ENCODE assay signal across 8 mouse cellular contexts in genomic region chr19:17136677-17137460, GRCm38 (mm10).
DNase-seq lines count a peak whose midpoint lies in the region; ATAC-seq and TF ChIP-seq lines count a peak whose summit lies in the region.

No protein-coding gene starts in this region.

- H3K9me3 ChIP-seq in E14TG2a.4 (ENCODE audit: low read length), result no peaks in the 10 kb centered on the region
- no peaks in the 10 kb centered on the region for H3K9me3 ChIP-seq in forebrain, embryonic 13.5 days (replicated peaks)
- no peaks in the 10 kb centered on the region for H3K9me3 ChIP-seq in midbrain, embryonic 16.5 days (replicated peaks; ENCODE audit: control insufficient read depth, low read length, poor library complexity, severe bottlenecking)

- peak; percentile 95 for ATAC-seq in forebrain, embryonic 13.5 days
- peak; percentile 97 for ATAC-seq in midbrain, embryonic 16.5 days
- ATAC-seq in inflammation-experienced regulatory T-cells, adult 6 months, result no peak

- no peak overlapping the region; the same call in 1 of the 2 replicates for H3K27ac ChIP-seq in brown adipose tissue, adult 24 weeks (replicated peaks; ENCODE audit: low read depth, low read length)
- no peak overlapping the region for H3K27ac ChIP-seq in forebrain, embryonic 13.5 days
- H3K27ac ChIP-seq in midbrain, embryonic 16.5 days (ENCODE audit: low read length), result peak overlapping the region; percentile 65

- H3K4me1 ChIP-seq in E14TG2a.4 (replicated peaks; ENCODE audit: low read depth, low read length), result peaks cover 39% of the 10 kb centered on the region
- no peaks in the 10 kb centered on the region for H3K4me1 ChIP-seq in brown adipose tissue, adult 24 weeks (ENCODE audit: control insufficient read depth, insufficient read depth, insufficient read length, low read length)
- H3K4me1 ChIP-seq in forebrain, embryonic 13.5 days, result no peaks in the 10 kb centered on the region
- peaks cover 5% of the 10 kb centered on the region for H3K4me1 ChIP-seq in midbrain, embryonic 16.5 days (ENCODE audit: control insufficient read depth, insufficient read depth, low read length)

- H3K27me3 ChIP-seq in E14TG2a.4 (ENCODE audit: insufficient read depth, low read length), result no peaks in the 10 kb centered on the region
- no peaks in the 10 kb centered on the region for H3K27me3 ChIP-seq in forebrain, embryonic 13.5 days
- no peaks in the 10 kb centered on the region for H3K27me3 ChIP-seq in midbrain, embryonic 16.5 days (ENCODE audit: control insufficient read depth, insufficient read depth, low read depth, low read length)

- DNase-seq in induced T-regulatory cell, adult 2 months (ENCODE audit: low read depth), result peak; percentile 33
- peak; percentile 67 to 82 for DNase-seq in left cerebral cortex, adult 8-10 months (ENCODE audit: low spot score in 2 of 2)
- DNase-seq in T-cell, adult 2 months (ENCODE audit: low spot score), result no peak

- H3K4me3 ChIP-seq in E14TG2a.4 (replicated peaks; ENCODE audit: low read length), result peak overlapping the region; percentile 82
- H3K4me3 ChIP-seq in brown adipose tissue, adult 24 weeks (ENCODE audit: insufficient read depth, low read depth, low read length), result peak overlapping the region; percentile 51
- peak overlapping the region; percentile 45 for H3K4me3 ChIP-seq in forebrain, embryonic 13.5 days
- H3K4me3 ChIP-seq in midbrain, embryonic 16.5 days (ENCODE audit: low read depth, low read length), result peak overlapping the region; percentile 55

- H3K36me3 ChIP-seq in E14TG2a.4 (ENCODE audit: insufficient read depth, low read length), result no peaks in the 10 kb centered on the region
- no peaks in the 10 kb centered on the region for H3K36me3 ChIP-seq in forebrain, embryonic 13.5 days (ENCODE audit: poor library complexity, severe bottlenecking)
- no peaks in the 10 kb centered on the region for H3K36me3 ChIP-seq in midbrain, embryonic 16.5 days (ENCODE audit: control insufficient read depth, insufficient read depth, low read length)

- peak overlapping the region; percentile 69 for H3K4me2 ChIP-seq in forebrain, embryonic 13.5 days
- peak overlapping the region; percentile 72 for H3K4me2 ChIP-seq in midbrain, embryonic 16.5 days (ENCODE audit: low read length)

- TF ChIP-seq CTCF in E14TG2a.4 (conservative IDR thresholded peaks at IDR 0.05; ENCODE audit: low read length), result no peak

- H3K9ac ChIP-seq in forebrain, embryonic 13.5 days, result peak overlapping the region; percentile 63
- H3K9ac ChIP-seq in midbrain, embryonic 16.5 days (ENCODE audit: low read depth, low read length), result peak overlapping the region; percentile 74

- WGBS in forebrain, embryonic 13.5 days, result 13% methylated on average over 21 of the region's 21 CpGs
- WGBS in midbrain, embryonic 16.5 days, result 10% methylated on average over 21 of the region's 21 CpGs
